Mouse (Mus musculus): ENCODE data around the gene Tcl1b4.

Tcl1b4 gene

GRCm38 (mm10) chr12:105217101-105217760, 15.5 kb downstream of the Tcl1b4 start:
- DNase-seq (ENCODE audit: low read depth, low spot score) = no peak
- H3K27me3 ChIP-seq (ENCODE audit: control insufficient read depth, insufficient read depth, low read length, poor library complexity, severe bottlenecking) = no peaks in the 10 kb centered on the region
- H3K36me3 ChIP-seq (ENCODE audit: control insufficient read depth, insufficient read depth, low read length, poor library complexity, severe bottlenecking) = no peaks in the 10 kb centered on the region

- Histone ChIP-seq H3K36me3 (ENCODE audit: control insufficient read depth, insufficient read depth, low read length, poor library complexity, severe bottlenecking) (no peaks in the 10 kb centered on the region), H3K27me3 (ENCODE audit: control insufficient read depth, insufficient read depth, low read length, poor library complexity, severe bottlenecking) (no peaks in the 10 kb centered on the region)
- no peak for DNase-seq (ENCODE audit: low read depth, low spot score)
These were observed 21.0 kb downstream of the Tcl1b4 start, which contains the start of gene Tcl1 for GRCm38 (mm10) chr12:105222601-105223319. Tcl1 (minus strand) TSS chr12:105222793.

GRCm38 (mm10) chr12:105224621-105225320, 23.0 kb downstream of the Tcl1b4 start:
- no peaks in the 10 kb centered on the region for H3K36me3 ChIP-seq (ENCODE audit: control insufficient read depth, insufficient read depth, low read length, poor library complexity, severe bottlenecking)
- no peak for DNase-seq (ENCODE audit: low read depth, low spot score)
- no peaks in the 10 kb centered on the region for H3K27me3 ChIP-seq (ENCODE audit: control insufficient read depth, insufficient read depth, low read length, poor library complexity, severe bottlenecking)

- no peak for DNase-seq (ENCODE audit: low read depth, low spot score)
- Histone ChIP-seq H3K27me3 (ENCODE audit: control insufficient read depth, insufficient read depth, low read length, poor library complexity, severe bottlenecking) (no peaks in the 10 kb centered on the region), H3K36me3 (ENCODE audit: control insufficient read depth, insufficient read depth, low read length, poor library complexity, severe bottlenecking) (no peaks in the 10 kb centered on the region)
These were observed 32.6 kb downstream of the Tcl1b4 start for GRCm38 (mm10) chr12:105234362-105234761.

DNA sequence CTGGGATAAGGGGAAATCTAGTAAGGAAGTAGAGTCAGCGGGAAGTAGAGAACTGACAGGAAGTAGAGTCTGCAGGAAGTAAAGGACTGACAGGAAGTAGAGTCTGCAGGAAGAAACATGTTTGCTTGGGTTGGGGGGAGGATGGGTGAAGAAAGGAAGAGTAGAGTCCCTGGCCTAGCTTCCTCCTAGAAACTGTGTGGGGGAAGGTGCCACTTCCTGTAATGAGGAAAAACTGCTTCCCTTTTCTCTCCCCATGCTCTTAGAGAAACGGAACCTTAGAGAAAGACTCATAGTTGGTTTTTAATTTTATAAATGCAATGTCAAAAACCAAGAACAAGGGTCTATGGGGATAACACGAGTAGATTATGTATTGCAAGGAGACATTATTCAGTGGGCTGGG, 33.3 kb downstream of the Tcl1b4 start:
- DNase-seq (ENCODE audit: low read depth, low spot score) = no peak
- Histone ChIP-seq H3K36me3 (ENCODE audit: control insufficient read depth, insufficient read depth, low read length, poor library complexity, severe bottlenecking) (no peaks in the 10 kb centered on the region), H3K27me3 (ENCODE audit: control insufficient read depth, insufficient read depth, low read length, poor library complexity, severe bottlenecking) (no peaks in the 10 kb centered on the region)

DNA sequence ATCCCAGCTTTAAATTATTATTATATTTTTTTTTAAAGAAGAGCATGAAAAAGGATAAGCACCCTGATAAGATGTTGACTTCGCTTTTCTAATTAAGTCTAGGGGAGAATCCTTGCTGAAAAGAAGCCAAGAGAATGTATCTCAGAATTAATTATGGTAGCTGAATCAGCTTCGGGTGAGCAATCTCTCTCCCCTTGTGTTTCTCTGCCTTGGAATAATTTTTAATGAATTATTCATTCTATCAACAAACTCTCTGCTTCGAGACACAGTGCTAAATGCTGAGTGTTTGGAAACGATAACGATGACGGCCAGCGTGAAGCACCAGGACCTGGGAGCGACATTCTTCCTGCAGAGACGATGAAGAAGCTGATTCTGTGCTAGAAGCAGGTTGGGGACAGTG, 37.3 kb downstream of the Tcl1b4 start:
- no peak for DNase-seq (ENCODE audit: low read depth, low spot score)
- H3K27me3 ChIP-seq (ENCODE audit: control insufficient read depth, insufficient read depth, low read length, poor library complexity, severe bottlenecking) = no peaks in the 10 kb centered on the region
- no peaks in the 10 kb centered on the region for H3K36me3 ChIP-seq (ENCODE audit: control insufficient read depth, insufficient read depth, low read length, poor library complexity, severe bottlenecking)

- DNase-seq (ENCODE audit: low read depth, low spot score) = no peak
- H3K27me3 ChIP-seq (ENCODE audit: control insufficient read depth, insufficient read depth, low read length, poor library complexity, severe bottlenecking) = no peaks in the 10 kb centered on the region
- H3K36me3 ChIP-seq (ENCODE audit: control insufficient read depth, insufficient read depth, low read length, poor library complexity, severe bottlenecking) = no peaks in the 10 kb centered on the region
These were observed 47.0 kb downstream of the Tcl1b4 start for GRCm38 (mm10) chr12:105248763-105249233.

DNA sequence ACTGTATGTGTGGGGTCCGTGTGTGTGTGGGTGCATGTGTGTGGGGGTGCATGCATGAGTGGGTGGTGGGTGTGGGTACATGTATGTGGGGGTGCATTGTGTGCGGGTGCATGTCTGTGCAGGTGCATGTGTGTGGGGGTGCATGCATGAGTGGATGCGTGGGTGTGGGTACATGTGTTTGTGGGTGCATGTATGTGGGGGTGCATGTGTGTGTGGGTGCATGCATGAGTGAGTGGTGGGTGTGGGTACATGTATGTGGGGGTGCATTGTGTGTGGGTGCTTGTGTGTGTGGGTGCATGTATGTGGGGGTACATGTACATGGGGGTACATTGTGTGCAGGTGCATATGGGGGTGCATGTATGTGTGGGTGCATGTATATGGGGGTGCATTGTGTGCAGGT, 52.0 kb downstream of the Tcl1b4 start:
- no peaks in the 10 kb centered on the region for H3K36me3 ChIP-seq (ENCODE audit: control insufficient read depth, insufficient read depth, low read length, poor library complexity, severe bottlenecking)
- no peak for DNase-seq (ENCODE audit: low read depth, low spot score)
- no peaks in the 10 kb centered on the region for H3K27me3 ChIP-seq (ENCODE audit: control insufficient read depth, insufficient read depth, low read length, poor library complexity, severe bottlenecking)

All from splenic B cell, adult 2 months (primary cell).